Mouse (Mus musculus): ENCODE measurements around the gene Art1. TPM values are rescaled to one million over a fixed set of nuclear protein-coding genes. Genes with fewer than 3 reads are reported as not detected.

Gene Art1
- polyA plus RNA-seq, 1 experiment, result 44.4 TPM

GRCm38 (mm10) chr7:102109746-102110145 lies 8.2 kb downstream of the Art1 start:
- no peak overlapping the region for H3ac ChIP-seq (ENCODE audit: control insufficient read depth, insufficient read length)
- no peak overlapping the region for H3K4me2 ChIP-seq (ENCODE audit: low read depth)
- no peaks in the 10 kb centered on the region for H3K79me2 ChIP-seq (ENCODE audit: control insufficient read depth, insufficient read depth)
- H3K36me3 ChIP-seq (ENCODE audit: control insufficient read depth, insufficient read depth), result no peaks in the 10 kb centered on the region
- TF ChIP-seq CEBPB (IDR thresholded peaks at IDR 0.05; ENCODE audit: insufficient read depth, poor library complexity, severe bottlenecking) (no peak), TCF3 (IDR thresholded peaks at IDR 0.05; ENCODE audit: insufficient read length, low read depth) (no peak), MAX (IDR thresholded peaks at IDR 0.05; ENCODE audit: low read depth) (no peak), MYOD1 (IDR thresholded peaks at IDR 0.05; ENCODE audit: control insufficient read depth in 1 of 3, insufficient read length in 2 of 3, low read depth in 2 of 3) (no peak)
- H3K27me3 ChIP-seq (ENCODE audit: control insufficient read depth, insufficient read depth, insufficient read length), result peaks cover 15% of the 10 kb centered on the region
- no peak overlapping the region for H3K4me3 ChIP-seq

DNA sequence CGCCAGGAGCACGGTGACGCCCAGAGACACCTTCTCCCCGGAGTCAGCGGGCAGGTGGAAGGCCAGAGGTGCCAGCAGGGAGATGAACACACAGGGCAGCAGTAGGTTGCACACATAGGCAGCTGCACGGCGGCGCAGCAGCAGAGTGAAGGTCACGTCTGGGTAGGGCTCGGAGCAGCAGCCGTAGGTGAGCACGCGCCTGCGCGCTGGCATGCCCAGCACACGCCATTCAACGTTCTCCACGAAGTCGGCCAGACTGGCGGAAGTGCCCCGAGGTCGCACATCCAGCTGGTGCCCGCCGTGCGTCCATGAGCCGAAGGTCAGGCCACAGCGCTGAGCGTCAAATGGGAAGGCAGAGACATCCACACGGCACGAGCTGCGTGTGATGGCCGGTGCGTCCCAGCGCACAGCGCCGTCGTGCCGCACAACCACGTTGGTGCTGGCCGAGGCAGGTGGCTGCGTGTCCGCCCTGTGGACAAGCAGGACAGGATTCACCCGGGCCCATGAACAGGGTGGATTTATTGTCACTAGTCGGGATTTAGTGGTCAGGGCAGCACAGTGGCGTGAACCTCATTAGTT lies 11.7 kb downstream of the Art1 start:
- TF ChIP-seq MYOD1 (IDR thresholded peaks at IDR 0.05; ENCODE audit: control insufficient read depth in 1 of 3, insufficient read length in 2 of 3, low read depth in 2 of 3) (peak in 1 of 3 experiments; percentile 9), MAX (IDR thresholded peaks at IDR 0.05; ENCODE audit: low read depth) (no peak), REST (IDR thresholded peaks at IDR 0.05; ENCODE audit: insufficient read depth, insufficient read length) (no peak), POLR2AphosphoS2 (IDR thresholded peaks at IDR 0.05; ENCODE audit: insufficient read length, low read depth) (peak; percentile 72)
- Histone ChIP-seq H3K79me2 (ENCODE audit: control insufficient read depth, insufficient read depth) (no peaks in the 10 kb centered on the region), H3K4me3 (no peak overlapping the region), H3K36me3 (ENCODE audit: control insufficient read depth, insufficient read depth) (no peaks in the 10 kb centered on the region), H3K4me2 (ENCODE audit: low read depth) (no peak overlapping the region), H3ac (ENCODE audit: control insufficient read depth, insufficient read length) (no peak overlapping the region), H3K27me3 (ENCODE audit: control insufficient read depth, insufficient read depth, insufficient read length) (peaks cover 8% of the 10 kb centered on the region)

GRCm38 (mm10) chr7:102116579-102117331 lies 15.2 kb downstream of the Art1 start, which contains the start of gene Chrna10:
Gene Chrna10 (minus strand): TSS chr7:102116828.
- TF ChIP-seq MYOD1 (IDR thresholded peaks at IDR 0.05; ENCODE audit: control insufficient read depth in 1 of 3, insufficient read length in 2 of 3, low read depth in 2 of 3), result no peak
- no peak for TF ChIP-seq USF1 (IDR thresholded peaks at IDR 0.05; ENCODE audit: low read depth)
- no peak for TF ChIP-seq REST (IDR thresholded peaks at IDR 0.05; ENCODE audit: insufficient read depth, insufficient read length)
- peak; percentile 18 for TF ChIP-seq POLR2AphosphoS2 (IDR thresholded peaks at IDR 0.05; ENCODE audit: insufficient read length, low read depth)
- Histone ChIP-seq H3K79me2 (ENCODE audit: control insufficient read depth, insufficient read depth) (no peaks in the 10 kb centered on the region), H3ac (ENCODE audit: control insufficient read depth, insufficient read length) (no peak within 1 kb of the TSS), H3K36me3 (ENCODE audit: control insufficient read depth, insufficient read depth) (peaks cover 24% of the 10 kb centered on the region), H3K4me2 (ENCODE audit: low read depth) (no peak within 1 kb of the TSS), H3K4me3 (no peak within 1 kb of the TSS), H3K27me3 (ENCODE audit: control insufficient read depth, insufficient read depth, insufficient read length) (peaks cover 8% of the 10 kb centered on the region)

- no peak overlapping the region for H3ac ChIP-seq (ENCODE audit: control insufficient read depth, insufficient read length)
- no peaks in the 10 kb centered on the region for H3K79me2 ChIP-seq (ENCODE audit: control insufficient read depth, insufficient read depth)
- H3K27me3 ChIP-seq (ENCODE audit: control insufficient read depth, insufficient read depth, insufficient read length), result peaks cover 8% of the 10 kb centered on the region
- no peak overlapping the region for H3K4me2 ChIP-seq (ENCODE audit: low read depth)
- H3K36me3 ChIP-seq (ENCODE audit: control insufficient read depth, insufficient read depth), result peaks cover 30% of the 10 kb centered on the region
- TF ChIP-seq MYOG (IDR thresholded peaks at IDR 0.05; ENCODE audit: control insufficient read depth in 1 of 3, insufficient read depth in 1 of 3, insufficient read length in 2 of 3, low read depth in 2 of 3) (no peak), CEBPB (IDR thresholded peaks at IDR 0.05; ENCODE audit: insufficient read depth, poor library complexity, severe bottlenecking) (no peak), E2F4 (IDR thresholded peaks at IDR 0.05; ENCODE audit: insufficient read depth) (no peak), POLR2A (IDR thresholded peaks at IDR 0.05; ENCODE audit: insufficient read length, low read depth) (peak; percentile 15), TCF3 (IDR thresholded peaks at IDR 0.05; ENCODE audit: insufficient read length, low read depth) (no peak), USF1 (IDR thresholded peaks at IDR 0.05; ENCODE audit: low read depth) (no peak), REST (IDR thresholded peaks at IDR 0.05; ENCODE audit: insufficient read depth, insufficient read length) (no peak), MAX (IDR thresholded peaks at IDR 0.05; ENCODE audit: low read depth) (no peak), SRF (IDR thresholded peaks at IDR 0.05; ENCODE audit: control insufficient read depth, insufficient read length, low read depth) (no peak), TCF12 (IDR thresholded peaks at IDR 0.05; ENCODE audit: insufficient read depth, poor library complexity, severe bottlenecking) (no peak), POLR2AphosphoS2 (IDR thresholded peaks at IDR 0.05; ENCODE audit: insufficient read length, low read depth) (peak; percentile 66), MYOD1 (IDR thresholded peaks at IDR 0.05; ENCODE audit: control insufficient read depth in 1 of 3, insufficient read length in 2 of 3, low read depth in 2 of 3) (no peak)
- no peak overlapping the region for H3K4me3 ChIP-seq
Observed at GRCm38 (mm10) chr7:102117382-102117781, 15.8 kb downstream of the Art1 start.

DNA sequence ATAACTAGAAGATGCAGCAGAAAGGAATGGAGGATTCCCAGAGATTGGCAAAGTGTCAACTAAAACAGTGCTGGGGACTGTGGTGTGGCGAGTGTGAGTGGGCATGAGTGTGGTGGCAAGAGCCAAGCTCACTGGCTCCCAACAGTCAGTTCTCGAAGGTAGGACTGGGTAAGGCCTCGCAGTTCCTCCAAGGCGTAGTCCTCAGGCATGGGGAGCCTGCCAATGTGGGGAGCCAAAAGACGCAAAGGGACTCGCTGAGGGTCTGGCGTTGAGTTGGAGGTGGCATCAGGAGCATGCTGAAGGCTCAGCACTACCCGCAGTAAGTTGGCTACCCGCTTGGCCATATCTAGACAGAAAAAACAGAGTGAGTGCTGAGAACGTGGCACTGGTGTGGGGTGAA lies 18.8 kb downstream of the Art1 start:
- no peak overlapping the region for H3ac ChIP-seq (ENCODE audit: control insufficient read depth, insufficient read length)
- TF ChIP-seq TCF3 (IDR thresholded peaks at IDR 0.05; ENCODE audit: insufficient read length, low read depth) (no peak), POLR2AphosphoS2 (IDR thresholded peaks at IDR 0.05; ENCODE audit: insufficient read length, low read depth) (peak; percentile 22)
- no peak overlapping the region for H3K4me2 ChIP-seq (ENCODE audit: low read depth)
- peaks cover 50% of the 10 kb centered on the region for H3K36me3 ChIP-seq (ENCODE audit: control insufficient read depth, insufficient read depth)
- no peaks in the 10 kb centered on the region for H3K79me2 ChIP-seq (ENCODE audit: control insufficient read depth, insufficient read depth)
- no peak overlapping the region for H3K4me3 ChIP-seq
- H3K27me3 ChIP-seq (ENCODE audit: control insufficient read depth, insufficient read depth, insufficient read length), result no peaks in the 10 kb centered on the region
